Comparison of ENCODE assay signal across 10 mouse cellular contexts in genomic region chr6:144339006-144339405, GRCm38 (mm10).
A peak's percentile ranks its signal among the peaks of the same experiment; 100 is the strongest.
DNase-seq lines count a peak whose midpoint lies in the region; TF ChIP-seq lines count a peak whose summit lies in the region.
"Had no signal": no experiment of that assay in that cellular context is flagged by ENCODE, and none has a peak within 500 bp of the region (broad histone marks: within the 10 kb centered on the region; RNA-seq: fewer than 3 reads in every experiment).

No protein-coding gene starts in this region.

- intact Hi-C loops in left cerebral cortex, adult 2 months (cut with DNase I) = loop anchor here (5.0 kb wide), 2 partner anchors 473 to 623 kb away; no protein-coding TSS in a partner anchor

- DNase-seq in cerebellum, postnatal 36 days = peak; percentile 6 to 10
- no peak for DNase-seq in cerebellum, adult 11-12 months
- DNase-seq in left cerebral cortex, adult 2 months (ENCODE audit: extremely low spot score in 1 of 2, low spot score in 2 of 2) = peak; percentile 12 to 19
- DNase-seq in left cerebral cortex, adult 11 months (ENCODE audit: low spot score) = no peak
- DNase-seq in embryo, embryonic 9.5 days (ENCODE audit: extremely low spot score) = peak; percentile 22
- peak; percentile 52 for DNase-seq in retina, postnatal 1 day
- DNase-seq in spleen, postnatal 10 days (ENCODE audit: low spot score in 2 of 2) = no peak
- DNase-seq in thymus, postnatal 14 days = no peak

- no peak overlapping the region for H3K4me3 ChIP-seq in left cerebral cortex, adult 2 months
- H3K4me3 ChIP-seq: heart, embryonic 15.5 days; stomach, embryonic 15.5 days had no signal

- H3K27ac ChIP-seq in left cerebral cortex, adult 2 months = no peak overlapping the region
- H3K27ac ChIP-seq: heart, embryonic 15.5 days; stomach, embryonic 15.5 days had no signal

- peak; percentile 69 for TF ChIP-seq CTCF in left cerebral cortex, adult 2 months (IDR thresholded peaks at IDR 0.05)

Comparison
In these comparisons a context has a peak if more than half of its experiments do, and no peak if none do; other contexts are left out.
1. DNase-seq: peak in cerebellum, postnatal 36 days (2 of 2), left cerebral cortex, adult 2 months (2 of 2), embryo, embryonic 9.5 days (single experiment) and retina, postnatal 1 day (single experiment); none in cerebellum, adult 11-12 months (single experiment), left cerebral cortex, adult 11 months (single experiment), spleen, postnatal 10 days (0 of 2) and thymus, postnatal 14 days (single experiment).